Mouse (Mus musculus) midbrain, embryonic 11.5 days (tissue): ENCODE data around the gene Sdhaf4. TPM values are rescaled to one million over a fixed set of nuclear protein-coding genes. Genes with fewer than 3 reads are reported as not detected.

Experiments
- ATAC-seq: fragments of 200-750 bp; cut with Nextera tagmentation; 2 replicates; pipeline ENCODE4 v1.8.0; 2017; ENCODE audit warnings: moderate TSS enrichment, moderate library complexity; ENCODE audit not compliant: low FRiP score
- DNase-seq: peaks from one replicate; pipeline ENCODE4 v3.0.0; 2015; ENCODE audit warnings: low spot score; ENCODE audit errors: missing footprints
- H3K27ac ChIP-seq: fragments of 300-500 bp; sonication (generic); 2 replicates; pipeline ENCODE4 v1.5.1; 2014; ENCODE audit warnings: low read depth, low read length
- H3K27me3 ChIP-seq: fragments of 300-500 bp; sonication (generic); 2 replicates; pipeline ENCODE4 v1.6.1; 2014; ENCODE audit warnings: mild to moderate bottlenecking, low read length, moderate library complexity, mixed read lengths; ENCODE audit not compliant: control insufficient read depth, insufficient read depth
- H3K36me3 ChIP-seq: fragments of 300-500 bp; sonication (generic); 2 replicates; pipeline ENCODE4 v1.6.1; 2014; ENCODE audit warnings: mild to moderate bottlenecking, low read length, moderate library complexity, mixed read lengths; ENCODE audit not compliant: control insufficient read depth, insufficient read depth
- H3K4me1 ChIP-seq: fragments of 300-500 bp; sonication (generic); 2 replicates; pipeline ENCODE4 v1.6.1; 2014; ENCODE audit warnings: low read length; ENCODE audit not compliant: control insufficient read depth, insufficient read depth
- H3K4me2 ChIP-seq: fragments of 300-500 bp; sonication (generic); 2 replicates; pipeline ENCODE4 v1.6.1; 2014; ENCODE audit warnings: mild to moderate bottlenecking, moderate library complexity
- H3K4me3 ChIP-seq: fragments of 300-500 bp; sonication (generic); 2 replicates; pipeline ENCODE4 v1.5.1; 2014; ENCODE audit warnings: low read depth, low read length
- H3K9ac ChIP-seq: fragments of 300-500 bp; sonication (generic); 2 replicates; pipeline ENCODE4 v1.6.1; 2014; ENCODE audit warnings: low read length
- H3K9me3 ChIP-seq: fragments of 300-500 bp; sonication (generic); 2 replicates; pipeline ENCODE4 v1.6.1; 2016; ENCODE audit warnings: low read length; ENCODE audit not compliant: control insufficient read depth
- WGBS: fragments of 180-500 bp; shearing (Covaris S2); extraction: QIAGEN DNeasy Blood & Tissue Kit; methylation state at CpG from one replicate; pipeline ENCODE4 v1.1.7; 2014; 5-methylcytosine and 5-hydroxymethylcytosine counted together
- polyA plus RNA-seq: library from polyadenylated mRNA; unstranded; fragments of >200 nt; fragmentation: Nextera tagmentation; extraction: Ambion mirVana; gene quantifications from 2 replicates; pipeline ENCODE4 v1.2.1, GENCODE M21; 2014

Sdhaf4 gene
- polyA plus RNA-seq, result 95.5 and 97.7 TPM in 2 replicates

- Histone ChIP-seq H3K9me3 (no peaks in the 10 kb centered on the region), H3K4me1 (peaks cover 3% of the 10 kb centered on the region; the same call in 1 of the 2 replicates), H3K36me3 (peaks cover 3% of the 10 kb centered on the region), H3K4me3 (peak within 1 kb of the TSS; percentile 65), H3K27me3 (no peaks in the 10 kb centered on the region), H3K9ac (peak within 1 kb of the TSS; percentile 88), H3K27ac (peak within 1 kb of the TSS; percentile 77), H3K4me2 (peak within 1 kb of the TSS; percentile 63)
- 1% methylated on average over 47 of the region's 47 CpGs for WGBS
- peak; percentile 100 for DNase-seq
- ATAC-seq, result peak; percentile 98
Measured at GRCm38 (mm10) chr1:24005070-24005804, at the start of gene Sdhaf4. Sdhaf4 (minus strand) TSS chr1:24005656.

DNA sequence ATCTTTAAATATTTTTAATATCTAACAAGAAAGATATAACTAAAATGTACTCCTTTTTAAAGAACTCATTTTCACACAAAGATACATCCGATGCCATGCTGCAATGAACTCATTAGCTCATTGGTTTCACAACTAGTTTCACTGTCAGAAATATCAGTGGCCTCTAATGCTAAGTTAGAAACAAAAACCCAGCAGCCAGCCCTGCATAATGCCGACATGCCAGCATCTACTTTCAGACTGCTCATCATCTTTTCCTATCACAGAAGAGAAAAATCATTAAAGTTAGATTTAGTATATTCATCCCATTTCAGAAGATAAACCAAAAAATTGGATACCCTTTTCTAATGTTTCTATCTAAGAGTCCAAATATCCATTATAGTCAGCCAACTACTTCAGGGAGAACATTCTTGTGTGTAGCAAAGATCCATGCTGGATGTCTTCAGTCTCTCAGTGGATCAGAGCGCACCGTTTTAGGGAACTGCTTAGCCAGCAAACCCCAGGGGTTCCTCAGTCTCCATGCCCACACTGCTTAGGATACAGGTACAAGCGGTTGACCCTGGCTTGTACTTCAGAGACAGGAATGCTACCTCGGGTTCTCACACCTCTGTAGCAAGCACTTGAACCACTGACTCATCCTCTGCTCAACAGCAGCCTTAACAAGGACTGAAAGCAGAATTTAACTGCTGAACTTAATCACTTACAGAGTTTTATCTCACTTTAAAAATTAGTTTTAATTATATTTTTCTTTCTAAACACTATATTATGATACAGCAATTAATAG is 41.5 kb upstream of the Sdhaf4 start:
- Histone ChIP-seq H3K27ac (no peak overlapping the region), H3K9me3 (no peaks in the 10 kb centered on the region), H3K27me3 (no peaks in the 10 kb centered on the region), H3K4me1 (no peaks in the 10 kb centered on the region), H3K36me3 (no peaks in the 10 kb centered on the region), H3K9ac (no peak overlapping the region), H3K4me2 (no peak overlapping the region), H3K4me3 (no peak overlapping the region)
- WGBS, result 77% methylated on average over 6 of the region's 6 CpGs
- DNase-seq (no peak), ATAC-seq (no peak)

DNA sequence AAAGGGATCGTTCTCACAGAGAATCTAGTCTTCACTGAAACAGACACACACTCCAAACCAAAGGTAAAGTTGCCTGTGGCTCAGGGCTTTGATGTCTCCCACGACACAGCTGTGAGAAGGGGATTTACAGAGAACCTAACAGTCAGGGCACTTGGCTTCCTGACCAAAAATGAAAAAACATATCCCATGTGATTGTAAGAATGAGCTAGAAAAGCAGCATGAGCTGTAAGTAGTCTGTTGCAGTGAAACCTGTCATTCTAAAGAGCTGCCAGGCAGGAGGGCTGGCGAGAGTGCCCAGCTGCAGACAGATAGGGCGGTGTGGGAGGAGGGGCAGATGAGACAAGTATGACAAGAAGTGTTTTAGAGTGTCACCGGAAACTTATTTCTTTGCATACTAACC is 40.2 kb upstream of the Sdhaf4 start:
- Histone ChIP-seq H3K4me3 (no peak overlapping the region), H3K9me3 (no peaks in the 10 kb centered on the region), H3K9ac (no peak overlapping the region), H3K27me3 (no peaks in the 10 kb centered on the region), H3K4me2 (no peak overlapping the region), H3K36me3 (no peaks in the 10 kb centered on the region), H3K4me1 (no peaks in the 10 kb centered on the region), H3K27ac (no peak overlapping the region)
- DNase-seq (no peak), ATAC-seq (no peak)
- 80% methylated on average over 5 of the region's 5 CpGs for WGBS

- 52% methylated on average over 5 of the region's 5 CpGs for WGBS
- Histone ChIP-seq H3K4me3 (no peak overlapping the region), H3K36me3 (no peaks in the 10 kb centered on the region), H3K9me3 (no peaks in the 10 kb centered on the region), H3K27me3 (no peaks in the 10 kb centered on the region), H3K9ac (no peak overlapping the region), H3K4me2 (no peak overlapping the region), H3K27ac (no peak overlapping the region), H3K4me1 (no peaks in the 10 kb centered on the region)
- no peak for DNase-seq
- ATAC-seq, result peak; percentile 48; the same call in 1 of the 2 replicates
Measured at GRCm38 (mm10) chr1:24043007-24043406, 37.6 kb upstream of the Sdhaf4 start.

DNA sequence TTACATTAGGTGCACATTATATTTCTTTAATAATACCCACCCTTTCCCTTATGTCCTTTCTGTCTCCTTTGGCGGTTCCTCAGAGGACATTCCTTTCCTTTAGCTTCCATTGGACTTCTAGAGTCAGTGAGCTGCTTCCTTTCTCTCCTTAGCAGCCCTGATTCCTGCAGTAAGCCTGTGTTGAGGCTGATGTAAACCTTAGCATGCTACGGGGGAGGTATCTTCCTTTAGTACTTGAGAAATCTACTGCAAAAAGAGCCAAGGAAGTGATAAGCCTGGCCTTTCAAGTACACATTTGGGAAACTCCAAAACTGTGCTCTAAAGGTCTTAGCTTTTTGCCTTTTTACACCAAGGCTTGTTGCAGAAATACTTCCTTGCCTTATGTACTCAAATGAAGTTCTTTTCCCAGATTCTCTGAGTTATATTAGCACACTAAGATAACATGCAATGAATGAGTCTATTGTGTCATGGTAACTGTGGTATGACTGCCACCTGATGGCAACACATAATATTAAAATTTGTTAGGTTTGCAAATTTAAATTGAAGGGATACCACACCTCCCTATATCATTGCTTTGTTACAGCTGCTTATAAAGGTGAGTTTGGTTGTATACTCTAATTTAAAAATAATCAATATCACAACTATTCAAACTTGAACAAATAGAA is 28.4 kb upstream of the Sdhaf4 start:
- H3K4me1 ChIP-seq, result no peaks in the 10 kb centered on the region
- 94% methylated on average over 2 of the region's 2 CpGs for WGBS
- H3K4me2 ChIP-seq, result no peak overlapping the region
- no peaks in the 10 kb centered on the region for H3K36me3 ChIP-seq
- no peak overlapping the region for H3K4me3 ChIP-seq
- no peak overlapping the region for H3K9ac ChIP-seq
- no peaks in the 10 kb centered on the region for H3K27me3 ChIP-seq
- H3K27ac ChIP-seq, result no peak overlapping the region
- no peaks in the 10 kb centered on the region for H3K9me3 ChIP-seq
- DNase-seq (no peak), ATAC-seq (no peak)

DNA sequence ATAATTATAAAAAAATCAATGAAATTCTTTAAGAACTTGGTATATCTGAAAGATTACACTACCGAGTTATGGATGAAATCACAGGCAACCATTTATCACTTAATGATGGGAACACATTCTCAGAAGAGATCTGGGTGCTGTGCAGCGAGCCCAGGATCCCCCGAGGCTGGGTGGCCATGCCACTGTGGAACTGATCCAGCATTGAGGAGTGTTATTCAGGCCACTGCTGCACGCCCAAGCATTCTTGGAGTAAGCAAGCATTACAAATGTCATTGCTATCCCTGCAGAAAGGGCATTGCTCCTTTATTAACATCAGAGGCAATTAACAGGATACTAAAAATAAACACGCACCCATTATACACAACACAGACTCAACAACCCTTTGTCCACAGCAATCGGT is 5.4 kb upstream of the Sdhaf4 start:
- DNase-seq (no peak), ATAC-seq (no peak)
- Histone ChIP-seq H3K36me3 (no peaks in the 10 kb centered on the region; the same call in 1 of the 2 replicates), H3K4me1 (no peaks in the 10 kb centered on the region), H3K4me2 (no peak overlapping the region), H3K27me3 (no peaks in the 10 kb centered on the region), H3K4me3 (no peak overlapping the region), H3K9ac (no peak overlapping the region), H3K27ac (no peak overlapping the region), H3K9me3 (no peaks in the 10 kb centered on the region)
- WGBS, result 93% methylated on average over 6 of the region's 6 CpGs

DNA sequence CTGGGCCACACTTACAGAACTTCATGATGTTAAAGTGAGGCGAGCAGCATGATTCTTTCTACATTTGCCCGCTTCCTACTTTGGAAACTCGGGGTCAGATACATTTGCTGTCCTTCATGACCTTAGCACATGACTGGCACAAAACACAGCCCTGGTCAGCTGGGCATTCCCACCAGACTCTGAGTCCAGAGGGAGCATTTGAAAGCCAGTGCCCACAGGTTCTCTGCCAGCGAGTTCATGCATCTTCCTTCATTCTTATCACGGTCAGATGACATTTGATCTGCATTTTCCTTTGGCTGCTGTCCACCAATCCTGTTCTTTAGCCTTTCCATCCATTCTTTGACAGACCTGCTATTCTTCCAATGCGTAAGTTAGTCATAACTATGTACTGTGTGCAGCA is 4.6 kb upstream of the Sdhaf4 start:
- no peak overlapping the region for H3K4me2 ChIP-seq
- no peak overlapping the region for H3K4me3 ChIP-seq
- no peaks in the 10 kb centered on the region; the same call in 1 of the 2 replicates for H3K36me3 ChIP-seq
- H3K4me1 ChIP-seq, result no peaks in the 10 kb centered on the region
- ATAC-seq, result no peak
- no peaks in the 10 kb centered on the region for H3K9me3 ChIP-seq
- H3K9ac ChIP-seq, result no peak overlapping the region
- WGBS, result 94% methylated on average over 6 of the region's 6 CpGs
- no peak overlapping the region for H3K27ac ChIP-seq
- no peak for DNase-seq
- H3K27me3 ChIP-seq, result no peaks in the 10 kb centered on the region

DNA sequence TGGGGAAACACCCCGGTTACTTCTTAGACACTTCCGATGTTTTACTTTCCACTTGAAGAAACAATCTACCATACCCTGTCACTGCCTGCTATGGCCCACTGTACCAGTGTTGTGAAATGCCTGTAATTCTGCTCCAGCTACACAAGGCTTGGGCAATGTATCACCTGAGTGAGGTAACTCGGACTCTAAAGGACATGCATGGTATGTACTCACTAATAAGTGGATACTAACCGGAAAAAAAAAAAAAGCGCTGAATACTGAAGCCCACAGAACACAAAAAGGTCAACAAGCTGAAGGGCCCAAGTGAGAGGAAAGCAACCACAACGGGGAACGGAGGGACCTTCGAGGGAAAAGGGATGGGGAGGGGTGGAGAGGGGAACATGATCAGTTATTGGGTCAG is 2.2 kb upstream of the Sdhaf4 start:
- Histone ChIP-seq H3K36me3 (peaks cover under 1% of the 10 kb centered on the region), H3K4me1 (peaks cover 3% of the 10 kb centered on the region; the same call in 1 of the 2 replicates), H3K27ac (no peak overlapping the region), H3K4me2 (no peak overlapping the region), H3K4me3 (no peak overlapping the region), H3K9ac (no peak overlapping the region), H3K27me3 (no peaks in the 10 kb centered on the region), H3K9me3 (no peaks in the 10 kb centered on the region)
- DNase-seq, result no peak
- ATAC-seq, result no peak
- 87% methylated on average over 8 of the region's 8 CpGs for WGBS

- no peak overlapping the region for H3K27ac ChIP-seq
- peaks cover 1% of the 10 kb centered on the region; the same call in 1 of the 2 replicates for H3K4me1 ChIP-seq
- H3K4me3 ChIP-seq, result no peak overlapping the region
- no peaks in the 10 kb centered on the region for H3K9me3 ChIP-seq
- no peak overlapping the region for H3K9ac ChIP-seq
- 90% methylated on average over 5 of the region's 5 CpGs for WGBS
- no peaks in the 10 kb centered on the region for H3K27me3 ChIP-seq
- no peak for DNase-seq
- no peak overlapping the region for H3K4me2 ChIP-seq
- ATAC-seq, result no peak
- H3K36me3 ChIP-seq, result peaks cover 11% of the 10 kb centered on the region; the same call in 1 of the 2 replicates
Measured at GRCm38 (mm10) chr1:23999318-23999717, 6.1 kb downstream of the Sdhaf4 start.
